Mouse (Mus musculus) bone marrow macrophage, adult 2 months (primary cell): ENCODE data around the gene Scyl2. TPM values are rescaled to one million over a fixed set of nuclear protein-coding genes. Genes with fewer than 3 reads are reported as not detected.
A peak's percentile ranks its signal among the peaks of the same experiment; 100 is the strongest.

Source experiments
- H3K27ac ChIP-seq: 2 replicates; pipeline ENCODE4 v1.5.1; 2012; ENCODE audit warnings: low read depth, low read length; ENCODE audit not compliant: insufficient read depth
- H3K4me1 ChIP-seq: 2 replicates; pipeline ENCODE4 v1.6.1; 2012; ENCODE audit warnings: low read length; ENCODE audit not compliant: control insufficient read depth, insufficient read depth
- H3K4me3 ChIP-seq: 2 replicates; pipeline ENCODE4 v1.5.1; 2012; ENCODE audit warnings: mild to moderate bottlenecking, low read length, moderate library complexity; ENCODE audit not compliant: insufficient read depth
- CTCF ChIP-seq: IDR thresholded peaks from 2 replicates; pipeline ENCODE4 v1.5.1; 2012; ENCODE audit warnings: low read depth, mild to moderate bottlenecking, low read length, moderate library complexity
- POLR2A ChIP-seq: IDR thresholded peaks from 2 replicates; pipeline ENCODE4 v1.6.1; 2012; ENCODE audit warnings: mild to moderate bottlenecking, low read depth, low read length, borderline replicate concordance
- polyA plus RNA-seq: library from polyadenylated mRNA; stranded (reverse); fragments of >200 nt; gene quantifications from 2 replicates; pipeline ENCODE4 v1.2.4, GENCODE M21; 2012; ENCODE audit not compliant: missing spikeins, insufficient read depth, insufficient read length

Gene Scyl2
- polyA plus RNA-seq, result 32.2 and 35.2 TPM in 2 replicates

DNA sequence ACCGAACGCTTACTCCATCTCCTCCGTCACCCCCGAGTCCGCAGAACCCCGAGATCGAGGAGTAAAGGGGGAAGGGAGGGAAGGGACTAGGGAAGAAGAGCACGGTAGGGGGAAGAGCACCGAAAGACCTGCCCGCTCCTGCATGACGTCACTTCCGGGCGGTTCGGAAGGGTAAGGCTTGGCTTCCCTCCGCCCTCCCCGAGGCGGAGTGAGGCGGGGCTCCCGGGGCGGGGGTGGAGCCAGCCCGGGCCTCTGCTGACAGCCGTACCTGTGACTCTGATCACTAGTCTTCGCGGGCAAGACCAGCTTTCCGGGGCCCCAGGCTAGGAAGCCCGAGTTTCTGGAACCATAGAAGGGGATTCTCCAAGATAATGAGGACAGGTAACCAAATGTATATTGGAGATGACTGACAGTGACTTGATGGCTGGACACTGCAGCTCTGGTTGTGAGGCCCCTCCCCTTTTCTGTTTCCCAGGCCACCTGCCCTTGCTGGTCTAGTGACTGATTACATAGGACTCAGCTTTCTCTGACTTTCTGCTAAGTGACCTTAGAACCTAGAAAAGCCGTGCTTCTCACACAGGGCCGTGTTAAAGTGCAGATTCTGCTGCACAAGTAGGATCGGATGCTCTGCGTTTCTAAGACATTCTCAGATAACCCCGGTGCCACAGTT, at the start of gene Scyl2:
Gene Scyl2 (minus strand): TSS at position 147 of the 670 bp plus-strand sequence.
- TF ChIP-seq CTCF (no peak), POLR2A (no peak)
- peaks cover 20% of the 10 kb centered on the region for H3K4me1 ChIP-seq
- H3K4me3 ChIP-seq, result peak within 1 kb of the TSS; percentile 99
- no peak within 1 kb of the TSS for H3K27ac ChIP-seq

DNA sequence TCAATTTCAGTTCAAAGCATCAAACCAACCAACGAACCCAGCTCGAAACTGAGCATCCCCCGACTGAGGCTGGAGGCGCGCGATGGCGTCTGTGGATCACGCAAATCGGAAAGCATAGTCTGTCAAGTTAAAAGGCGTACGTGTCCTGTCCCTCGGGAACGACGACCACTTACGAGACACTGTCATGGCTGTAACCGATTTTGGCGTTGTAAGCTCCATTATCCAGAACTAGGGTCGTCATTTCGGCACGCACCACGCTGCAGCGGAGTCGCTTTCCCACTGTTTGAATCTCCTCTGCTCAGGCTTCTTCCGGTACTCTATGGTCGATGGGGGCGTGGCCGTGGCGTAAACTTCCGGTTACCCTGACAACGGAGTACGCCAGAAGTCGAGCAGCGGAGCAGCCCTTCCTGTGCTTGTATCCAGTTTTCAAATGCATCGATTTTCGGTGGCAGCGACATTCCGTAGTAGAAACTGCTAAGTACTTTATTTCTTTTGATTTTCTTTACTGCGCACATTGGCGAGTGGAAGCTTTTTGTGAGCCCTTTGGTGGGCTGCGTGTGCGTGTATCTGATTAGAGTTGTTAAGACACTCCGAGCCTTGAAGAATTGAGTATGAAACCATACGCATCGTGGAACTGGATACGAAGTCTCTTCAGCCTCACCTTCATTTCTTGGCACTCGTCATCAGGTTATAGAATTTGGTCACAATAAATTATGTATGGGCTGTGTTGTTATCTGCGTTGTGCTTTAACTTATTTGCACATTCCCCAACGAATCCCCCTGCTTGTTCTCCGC, 46.1 kb upstream of the Scyl2 start, which contains the start of gene Actr6:
Gene Actr6 (minus strand): TSS at position 295 of the 794 bp plus-strand sequence.
- peak within 1 kb of the TSS; percentile 96 for H3K4me3 ChIP-seq
- peaks cover 5% of the 10 kb centered on the region; the same call in 1 of the 2 replicates for H3K4me1 ChIP-seq
- peak within 1 kb of the TSS; percentile 62 for H3K27ac ChIP-seq
- TF ChIP-seq CTCF (no peak), POLR2A (peak; percentile 57; the same call in 1 of the 2 replicates)

DNA sequence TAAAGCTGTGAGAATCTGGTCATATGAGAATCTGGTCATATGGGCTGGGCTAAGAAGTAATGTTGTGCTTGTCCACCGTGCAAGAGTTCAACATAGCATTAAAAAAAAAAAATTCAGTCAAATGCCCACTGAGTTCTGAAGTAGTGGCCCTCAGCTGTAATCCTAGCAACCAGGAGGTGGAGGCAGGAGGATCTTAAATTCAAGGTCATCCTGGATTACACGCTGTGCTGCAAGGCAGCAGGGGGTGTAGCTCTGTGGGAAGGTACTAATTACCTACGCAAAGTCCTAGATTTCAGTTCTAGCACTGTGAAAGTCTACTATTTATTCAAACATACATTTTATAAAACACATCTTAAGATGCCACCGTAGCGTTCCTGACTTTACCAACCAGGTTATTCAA, 45.3 kb upstream of the Scyl2 start:
- H3K4me3 ChIP-seq, result peak overlapping the region; percentile 96
- TF ChIP-seq POLR2A (no peak), CTCF (no peak)
- H3K4me1 ChIP-seq, result peaks cover 5% of the 10 kb centered on the region; the same call in 1 of the 2 replicates
- H3K27ac ChIP-seq, result peak overlapping the region; percentile 62

DNA sequence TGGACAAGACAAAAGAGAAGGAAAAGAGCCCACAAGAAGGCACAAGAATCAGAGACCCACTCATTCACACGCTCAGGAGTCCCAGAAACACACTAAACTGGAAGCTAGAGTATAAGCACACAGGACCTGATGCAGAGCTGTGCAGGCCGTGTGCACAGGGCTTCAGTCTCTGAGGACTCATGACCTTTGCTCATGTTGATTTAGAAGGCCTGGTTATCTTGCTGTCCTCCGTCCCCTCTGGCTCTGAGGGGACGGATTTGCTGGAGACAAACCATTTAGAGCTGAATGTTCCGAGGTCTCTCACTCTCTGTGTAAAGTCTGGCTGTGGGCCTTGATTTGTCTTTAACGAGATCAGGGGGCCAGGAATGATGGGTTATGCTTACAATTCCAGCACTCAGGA, 44.3 kb upstream of the Scyl2 start:
- Histone ChIP-seq H3K4me1 (peaks cover 5% of the 10 kb centered on the region; the same call in 1 of the 2 replicates), H3K4me3 (no peak overlapping the region), H3K27ac (no peak overlapping the region)
- TF ChIP-seq CTCF, result no peak
- no peak for TF ChIP-seq POLR2A

DNA sequence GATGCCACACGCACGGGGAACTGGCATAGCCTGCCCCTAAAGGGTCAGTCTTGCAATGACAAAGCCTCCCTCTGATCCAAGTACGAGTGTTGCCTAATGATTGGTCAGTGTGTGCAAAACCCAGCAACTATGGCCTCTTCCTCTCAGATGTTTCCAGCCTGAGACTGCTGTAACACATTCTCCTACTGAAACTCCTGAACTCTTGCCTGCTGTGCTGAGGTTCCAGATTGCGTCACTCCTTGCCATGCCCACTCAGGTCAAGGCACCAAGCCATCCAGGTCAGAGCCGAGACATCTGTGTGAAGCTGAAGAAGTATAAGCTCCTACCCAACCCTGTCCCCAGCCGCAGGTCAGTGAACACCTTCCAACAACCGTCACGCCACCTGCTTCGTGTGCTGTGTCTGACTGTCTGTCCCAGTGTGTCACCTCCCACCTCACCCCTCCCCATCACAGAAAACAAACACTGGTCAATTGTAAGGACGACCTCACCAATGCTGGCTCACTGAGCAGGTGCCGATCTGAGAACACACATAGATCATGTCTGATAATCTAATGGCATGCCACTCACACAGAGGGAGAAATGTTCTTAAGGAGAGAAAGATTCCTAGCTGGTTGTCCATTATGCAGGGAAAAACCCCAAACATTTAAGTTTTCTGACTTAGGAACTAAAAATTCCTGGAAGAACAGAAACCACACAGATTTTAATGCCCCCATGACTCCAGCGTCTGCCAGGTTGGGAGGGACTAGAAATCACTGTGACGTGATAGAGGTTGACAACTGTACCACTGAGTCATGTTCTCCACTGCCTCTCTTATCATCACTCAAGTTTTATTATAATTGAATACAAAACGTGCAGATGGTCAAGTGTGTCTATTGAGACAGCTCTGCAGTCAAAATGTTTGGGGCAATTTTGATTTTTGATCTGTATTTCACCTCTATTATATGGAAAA, 36.4 kb upstream of the Scyl2 start:
- TF ChIP-seq CTCF (no peak), POLR2A (no peak)
- Histone ChIP-seq H3K4me1 (no peaks in the 10 kb centered on the region), H3K27ac (no peak overlapping the region), H3K4me3 (no peak overlapping the region)

DNA sequence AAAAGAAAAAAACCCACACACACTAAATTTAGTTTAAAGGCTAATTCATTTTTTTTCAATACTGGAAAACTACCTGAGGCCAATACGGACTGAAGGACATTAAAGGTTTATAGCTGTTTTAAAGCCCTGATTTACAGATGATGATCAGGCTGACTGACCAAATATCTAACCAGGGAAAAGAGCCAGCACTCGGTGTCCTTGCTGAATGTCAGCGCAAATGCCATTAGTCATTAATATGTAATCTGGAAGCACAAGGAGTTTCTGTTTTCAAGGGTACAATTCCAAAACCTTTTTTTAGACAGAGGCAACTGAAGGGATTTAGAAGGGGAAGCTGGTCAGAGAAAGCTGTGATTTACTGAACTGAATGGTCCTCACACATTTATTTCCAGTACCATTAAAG, 34.7 kb upstream of the Scyl2 start:
- TF ChIP-seq CTCF, result no peak
- TF ChIP-seq POLR2A, result no peak
- Histone ChIP-seq H3K4me3 (no peak overlapping the region), H3K4me1 (no peaks in the 10 kb centered on the region), H3K27ac (no peak overlapping the region)

DNA sequence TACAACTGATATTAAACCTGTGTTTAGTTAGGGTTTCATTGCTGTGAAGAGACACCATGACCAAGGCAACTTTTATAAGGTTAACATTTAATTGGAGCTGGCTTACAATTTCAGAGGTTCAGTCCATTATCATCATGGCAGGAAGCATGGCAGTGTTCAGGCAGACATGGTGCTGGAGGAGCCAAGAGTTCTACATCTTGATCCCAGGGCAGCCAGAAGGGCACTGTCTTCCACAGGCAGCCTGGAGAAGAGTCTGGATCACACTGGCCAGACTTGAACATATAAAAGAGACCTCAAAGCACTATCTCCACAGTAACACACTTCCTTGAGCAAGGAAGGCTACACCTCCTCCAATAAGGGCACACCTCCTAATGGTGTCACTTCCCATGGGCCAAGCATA, 34.2 kb upstream of the Scyl2 start:
- TF ChIP-seq POLR2A, result no peak
- TF ChIP-seq CTCF, result no peak
- no peak overlapping the region for H3K4me3 ChIP-seq
- H3K27ac ChIP-seq, result no peak overlapping the region
- no peaks in the 10 kb centered on the region for H3K4me1 ChIP-seq

DNA sequence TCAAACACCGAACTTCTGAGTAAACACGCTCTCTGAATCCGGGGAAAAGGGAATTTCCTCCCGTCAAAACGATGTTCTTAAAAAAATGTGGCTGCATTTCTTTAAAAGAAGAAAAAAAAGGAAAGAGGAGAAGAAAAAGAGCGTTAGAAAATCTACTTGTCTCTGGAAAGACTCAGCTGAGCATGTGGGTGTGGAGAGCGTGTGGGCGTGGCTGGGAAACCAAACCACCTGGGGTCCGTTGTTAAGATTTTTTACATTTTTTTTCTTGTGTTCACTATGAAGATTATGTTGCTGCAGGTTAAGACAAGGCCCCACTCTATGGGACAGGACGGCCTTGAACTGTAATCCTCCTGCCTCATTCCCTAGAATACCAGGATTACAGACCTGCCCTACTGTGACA, 28.8 kb upstream of the Scyl2 start:
- Histone ChIP-seq H3K27ac (no peak overlapping the region), H3K4me3 (no peak overlapping the region), H3K4me1 (peaks cover 1% of the 10 kb centered on the region)
- TF ChIP-seq CTCF (no peak), POLR2A (no peak)

DNA sequence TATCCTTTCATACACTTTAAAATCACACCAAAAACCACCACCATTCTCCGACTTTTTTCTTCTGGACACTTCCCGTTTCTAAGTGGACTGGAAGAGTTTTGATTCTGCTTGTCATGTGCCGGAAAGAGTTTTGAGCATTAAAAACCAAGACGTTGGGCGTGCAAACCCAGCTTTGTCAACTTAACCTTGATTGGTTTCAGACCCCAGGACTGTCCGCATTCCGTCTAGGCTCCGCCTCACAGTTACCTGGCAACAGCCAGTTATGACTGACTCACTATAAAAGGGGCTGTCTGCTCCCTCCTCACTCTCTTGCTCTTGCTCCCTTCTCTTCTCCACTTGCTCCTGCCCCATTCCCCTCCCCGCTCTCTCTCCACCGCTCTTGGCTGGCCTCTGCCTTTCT, 22.6 kb upstream of the Scyl2 start:
- TF ChIP-seq POLR2A (no peak), CTCF (no peak)
- H3K4me3 ChIP-seq, result no peak overlapping the region

DNA sequence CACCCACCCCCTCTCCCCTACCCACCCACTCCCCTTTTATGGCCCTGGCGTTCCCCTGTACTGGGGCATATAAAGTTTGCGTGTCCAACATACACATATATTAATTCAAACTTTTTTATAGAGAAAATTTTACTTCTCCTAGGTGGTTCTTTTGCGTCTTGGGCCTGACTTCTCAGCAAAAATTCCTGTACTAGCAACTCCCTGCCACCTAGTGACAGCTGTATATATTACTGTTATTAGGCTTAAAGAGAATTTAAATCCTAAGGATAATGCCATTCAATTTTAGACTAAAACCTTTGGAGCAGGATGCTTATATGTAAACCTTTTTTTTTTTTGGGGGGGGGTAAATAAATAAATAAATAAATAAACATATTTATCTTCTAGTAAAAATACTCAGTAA, 21.3 kb upstream of the Scyl2 start:
- no peak for TF ChIP-seq CTCF
- TF ChIP-seq POLR2A, result no peak
- no peak overlapping the region for H3K4me3 ChIP-seq
- H3K4me1 ChIP-seq, result peaks cover 12% of the 10 kb centered on the region
- H3K27ac ChIP-seq, result no peak overlapping the region

More for the DNA sequence above, 22.6 kb upstream of the Scyl2 start:
- Histone ChIP-seq H3K27ac (no peak overlapping the region), H3K4me1 (peaks cover 5% of the 10 kb centered on the region)
